Mouse (Mus musculus) testis, postnatal 10 days (tissue): Measurements from ENCODE around the gene Spata31d1d.

ENCODE experiments used
- DNase-seq: peaks from one replicate; pipeline ENCODE4 v3.0.0; 2021; ENCODE audit warnings: low spot score

Spata31d1d gene

DNA sequence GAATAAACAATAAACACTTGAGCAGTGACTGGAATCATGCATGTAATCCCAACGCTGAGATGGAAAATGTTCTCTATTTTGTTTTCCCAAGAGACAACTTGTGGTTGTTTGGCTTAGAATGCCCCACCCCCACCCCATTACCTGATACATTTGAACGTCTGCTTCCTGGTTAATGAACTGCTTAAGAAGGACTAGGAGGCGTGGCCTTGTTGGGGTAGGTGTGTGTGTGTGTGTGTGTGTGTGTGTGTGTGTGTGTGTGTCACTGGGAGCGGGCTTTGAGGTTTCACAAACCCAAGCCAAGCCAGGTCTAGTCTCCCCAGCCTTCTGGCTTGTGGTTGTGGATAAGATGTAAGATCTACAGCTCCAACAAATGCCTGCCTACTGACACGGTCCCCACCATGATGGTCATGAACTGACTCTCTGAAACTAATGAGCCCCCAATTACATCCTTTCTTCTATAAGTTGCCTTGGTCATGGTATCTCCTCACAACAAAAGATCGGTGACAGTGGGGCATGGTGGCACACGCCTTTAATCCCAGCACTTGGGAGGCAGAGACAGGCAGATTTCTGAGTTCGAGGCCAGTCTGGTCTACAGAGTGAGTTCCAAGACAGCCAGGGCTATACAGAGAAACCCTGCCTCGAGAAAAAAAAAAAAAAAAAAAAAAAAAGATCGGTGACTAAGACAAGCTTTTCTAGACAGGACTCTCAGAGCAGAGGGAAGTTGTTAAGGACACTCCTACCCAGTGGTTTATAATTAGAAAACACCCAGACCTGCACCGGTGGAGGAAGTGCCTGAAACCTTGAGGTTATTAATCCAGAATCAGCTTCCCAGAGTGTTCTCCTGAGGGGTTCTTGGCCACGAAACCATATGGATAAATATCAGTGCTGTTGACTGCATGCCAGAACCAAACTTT, 55.0 kb downstream of the Spata31d1d start:
- DNase-seq, result no peak
